Mouse (Mus musculus) layer of hippocampus, postnatal 36 days (tissue): ENCODE measurements at regions not wholly inside any gene's neighbourhood (a gene's known extent, or its start where the extent isn't known, plus 50 kb on each side); places are given as distances from the start of the nearest gene placed in this dataset.
"Not testable (repeated sequence)": the region's sequence is repeated elsewhere in the genome, so short reads cannot be mapped to it uniquely, and the experiment has no call there.

ENCODE experiments used
- DNase-seq, 2 experiments: peaks; one replicate each; pipeline ENCODE4 v3.0.0; 2022

- no peak for DNase-seq
These were observed 165.8 kb upstream of the Nudt12 start for GRCm38 (mm10) chr17:59179018-59179417.

GRCm38 (mm10) chr17:59156345-59156744 is 143.2 kb upstream of the Nudt12 start:
- no peak for DNase-seq

DNA sequence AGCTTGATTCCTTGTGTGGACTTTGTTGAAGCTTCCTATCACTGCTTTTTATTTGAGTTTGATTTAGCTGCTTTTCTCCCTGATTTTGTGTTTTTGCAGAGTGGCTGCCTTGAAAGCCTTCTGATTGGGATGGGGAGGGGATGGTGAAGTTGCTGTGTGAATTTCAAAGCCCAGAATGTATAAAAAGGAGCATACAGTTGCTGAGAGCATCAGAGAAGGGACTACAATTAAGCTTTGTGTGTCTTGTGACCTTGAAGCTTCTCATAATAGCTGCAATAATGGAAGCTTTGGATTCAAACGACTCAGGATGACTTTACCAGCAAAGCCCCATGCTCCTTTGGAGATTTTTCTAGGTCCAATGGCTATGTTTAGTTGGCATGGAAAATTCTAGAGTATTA is 130.6 kb upstream of the Nudt12 start:
- DNase-seq, result no peak

DNA sequence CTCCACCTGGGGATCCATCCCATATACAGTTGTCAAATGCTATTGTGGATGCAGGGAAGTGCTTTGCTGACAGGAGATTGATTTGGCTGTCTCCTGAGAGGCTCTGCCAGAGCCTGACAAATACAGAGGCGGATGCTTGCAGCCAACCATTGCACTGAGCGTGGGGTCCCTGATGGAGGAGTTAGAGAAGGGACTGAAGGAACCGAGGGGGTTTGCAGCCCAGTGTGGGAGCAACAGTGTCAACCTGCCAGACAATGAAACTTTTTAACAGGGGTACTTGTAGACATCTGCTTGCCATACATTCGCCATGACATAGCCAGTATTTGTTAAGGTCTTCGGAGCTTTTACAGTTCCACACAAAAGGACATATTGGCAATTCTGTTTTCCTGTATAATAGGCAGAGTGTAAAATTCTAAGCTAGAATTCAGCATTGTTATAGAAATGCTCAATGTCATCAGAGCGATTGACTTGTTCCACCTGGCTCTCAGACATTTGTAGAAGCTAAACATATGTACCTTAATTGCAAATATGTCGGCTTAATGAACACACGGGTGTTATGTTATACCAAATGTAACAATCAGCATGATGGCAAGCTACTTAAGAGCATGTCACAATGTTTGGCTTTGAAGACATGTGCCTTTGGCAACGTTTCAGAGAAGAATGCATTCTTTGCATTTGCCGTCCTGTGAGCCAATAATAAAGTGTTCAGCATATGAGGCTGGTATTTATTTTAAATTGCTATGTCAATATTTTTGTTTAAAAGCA is 130.0 kb upstream of the Nudt12 start:
- DNase-seq, result no peak

DNA sequence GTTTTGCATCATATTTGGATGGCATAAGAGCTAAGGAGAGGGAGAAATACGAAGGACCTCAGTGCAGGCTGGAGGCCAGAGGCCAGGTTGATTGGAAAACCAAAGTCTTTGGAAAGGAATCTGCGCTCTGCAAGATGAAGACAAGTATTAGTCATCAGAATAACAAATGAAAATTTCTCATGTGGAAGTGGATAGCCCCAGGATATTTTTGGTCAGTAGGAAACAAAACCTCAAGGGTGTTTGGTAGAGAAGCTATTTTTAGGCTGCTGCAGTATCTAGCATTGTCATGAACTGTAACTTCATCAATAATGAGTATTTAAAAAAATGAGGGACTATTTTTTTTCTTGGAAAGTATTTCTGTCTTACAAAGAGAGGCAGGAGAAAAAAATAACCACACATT is 125.6 kb upstream of the Nudt12 start:
- no peak for DNase-seq

GRCm38 (mm10) chr17:59099376-59099775 is 86.2 kb upstream of the Nudt12 start:
- DNase-seq, result peak; percentile 22 to 29

- not testable (repeated sequence) for DNase-seq
These were observed 63.7 kb upstream of the Nudt12 start for GRCm38 (mm10) chr17:59076846-59077245.

DNA sequence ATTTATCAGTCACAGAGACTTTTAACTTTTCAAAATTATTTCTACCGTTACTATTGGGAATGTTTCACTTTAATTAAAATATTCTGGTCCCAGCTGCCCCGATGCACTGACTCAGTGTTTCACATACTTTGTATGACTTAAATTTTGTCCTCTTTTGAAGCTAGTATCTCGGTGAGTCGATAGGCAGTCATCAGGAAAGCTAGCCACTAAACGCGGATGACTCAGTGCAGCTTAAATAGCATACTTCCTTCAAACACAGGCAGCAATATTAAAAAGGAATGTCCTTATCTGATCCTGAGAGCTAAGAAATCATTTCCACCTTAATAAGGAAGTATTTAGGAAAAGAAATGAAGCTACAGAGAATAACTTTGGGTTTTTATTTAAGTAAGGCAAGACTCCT is 63.2 kb upstream of the Nudt12 start:
- DNase-seq, result not testable (repeated sequence)
